Mouse (Mus musculus): ENCODE results near the gene Itpk1.
A peak's percentile ranks its signal among the peaks of the same experiment; 100 is the strongest.

The Itpk1 gene

GRCm38 (mm10) chr12:102689773-102690563, 14.8 kb downstream of the Itpk1 start:
- no peak for DNase-seq

DNA sequence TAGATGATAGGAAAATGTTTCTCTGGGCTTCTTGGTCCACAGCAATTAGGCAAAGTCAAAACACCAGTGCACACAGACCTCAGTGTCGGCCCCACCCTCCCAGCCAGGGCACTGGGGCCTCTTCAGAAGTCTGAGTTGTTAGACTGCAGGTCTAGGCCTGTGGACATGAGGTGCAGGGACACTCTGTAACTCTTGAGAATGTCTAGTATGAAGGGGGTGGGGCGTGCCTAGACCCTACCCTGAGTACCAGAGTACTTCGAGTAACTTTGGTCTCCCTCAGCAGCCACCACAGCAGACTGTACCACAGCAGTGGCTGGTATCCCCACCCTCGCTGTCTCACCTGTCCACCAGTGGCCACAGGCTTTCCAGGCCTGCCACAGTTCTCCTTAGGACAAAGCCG, 18.4 kb downstream of the Itpk1 start:
- DNase-seq: no peak

GRCm38 (mm10) chr12:102685523-102685931, 19.2 kb downstream of the Itpk1 start:
- DNase-seq: no peak

- no peak for DNase-seq
Observed at GRCm38 (mm10) chr12:102684720-102685386, 19.9 kb downstream of the Itpk1 start.

DNA sequence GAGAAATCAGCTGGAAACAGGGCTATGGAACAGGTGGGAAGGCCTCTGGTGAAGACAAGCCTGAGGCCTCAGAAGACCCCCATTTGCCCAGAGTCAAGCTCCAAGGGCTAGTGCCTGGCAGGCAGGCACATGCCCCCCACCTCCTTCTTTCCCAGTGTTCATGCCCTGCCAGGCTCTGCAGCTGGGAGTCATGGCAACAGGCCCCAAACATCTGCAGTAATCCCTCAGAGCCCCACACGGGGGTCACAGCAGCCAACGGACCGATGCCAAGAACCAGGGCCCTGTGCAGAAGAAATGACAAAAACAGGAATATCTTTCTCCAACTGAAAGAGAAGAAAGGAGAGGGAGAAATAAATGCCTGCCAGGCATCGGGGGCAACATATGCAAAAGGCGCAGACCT, 20.8 kb downstream of the Itpk1 start:
- no peak for DNase-seq

DNA sequence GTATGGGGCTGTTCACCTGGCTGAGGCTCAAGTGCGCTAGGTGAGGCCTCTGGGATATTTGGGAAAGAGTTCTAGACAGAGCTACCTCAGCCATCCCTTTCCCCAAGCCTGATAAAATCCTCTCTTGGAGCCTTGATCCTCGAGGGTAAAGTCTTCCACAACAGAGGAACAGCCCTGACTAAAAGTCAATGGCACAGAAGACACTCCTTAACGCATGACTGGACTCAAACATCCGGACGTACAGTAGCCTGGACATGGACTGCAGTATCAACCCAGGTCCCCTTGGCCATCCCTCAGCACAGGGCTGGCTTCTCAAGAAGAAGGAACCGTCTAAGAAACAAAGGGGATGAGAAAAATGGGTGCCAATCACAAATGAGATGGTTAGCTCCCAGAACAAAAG, 21.3 kb downstream of the Itpk1 start:
- DNase-seq: no peak

DNA sequence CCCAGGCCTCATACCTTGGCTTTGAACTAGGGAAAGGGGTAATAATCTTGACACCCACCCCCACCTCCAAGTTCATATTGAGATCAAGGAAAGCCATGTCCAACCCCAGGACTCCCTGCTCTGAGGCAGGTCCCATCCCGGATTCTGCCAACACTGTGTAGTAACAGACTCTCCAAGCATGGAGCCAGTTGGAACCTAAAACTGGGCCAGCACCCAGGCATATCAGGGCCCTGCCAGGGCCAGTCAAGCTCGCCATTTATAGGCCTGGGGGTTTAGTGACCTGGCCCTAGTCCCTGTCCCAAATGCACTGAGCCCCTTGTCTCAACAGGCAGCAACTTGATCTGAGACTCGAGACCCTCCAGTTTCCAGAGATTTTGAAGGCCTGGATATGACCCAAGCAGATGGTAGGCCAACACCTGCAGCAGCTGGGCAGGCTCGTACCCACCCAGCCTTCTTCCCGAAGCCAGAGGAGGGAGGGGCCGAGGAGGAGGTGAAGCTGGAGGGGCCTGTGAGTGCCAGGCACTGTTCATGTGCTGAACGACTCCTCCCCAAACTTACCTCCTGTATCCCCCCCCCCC, 21.9 kb downstream of the Itpk1 start:
- DNase-seq: no peak

DNA sequence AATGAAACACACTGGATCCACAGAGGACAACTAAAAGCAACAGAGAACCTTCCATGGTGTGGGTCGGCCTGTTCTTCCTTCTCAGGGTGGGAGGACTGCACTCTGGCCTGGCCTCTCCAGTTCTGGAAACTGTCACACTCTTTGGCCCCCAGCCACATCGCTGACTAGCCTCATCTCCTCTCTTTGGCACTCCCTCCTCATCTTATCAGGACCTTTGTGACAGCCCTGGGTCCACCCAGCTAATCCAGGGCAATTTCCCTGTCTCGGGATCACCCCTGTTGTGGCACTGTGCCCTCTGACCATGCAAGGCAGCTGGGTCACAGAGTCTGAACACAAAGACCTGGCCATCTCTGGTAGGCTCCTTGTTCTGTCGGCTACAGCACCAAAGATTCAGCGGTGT, 22.6 kb downstream of the Itpk1 start:
- no peak for DNase-seq

DNA sequence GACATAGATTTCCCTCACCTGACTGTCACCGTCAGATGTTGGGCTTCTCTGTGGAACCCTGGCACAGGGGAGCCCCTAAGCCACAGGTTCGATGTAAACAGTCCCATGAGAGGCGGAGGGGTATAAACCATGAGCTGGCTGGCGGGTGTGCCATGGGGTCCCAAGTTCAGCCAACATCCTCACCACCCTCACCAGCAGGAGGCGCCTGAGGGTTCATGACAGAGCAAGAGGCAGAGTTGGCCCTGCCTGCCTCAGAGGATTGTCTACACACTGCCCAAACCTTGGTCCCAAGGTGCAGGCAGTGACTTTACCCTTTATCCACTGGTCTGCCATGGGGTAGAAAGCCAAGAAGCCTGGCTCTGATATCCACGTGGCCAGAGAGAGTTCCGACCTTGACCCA, 23.1 kb downstream of the Itpk1 start:
- DNase-seq: peak; percentile 51

DNA sequence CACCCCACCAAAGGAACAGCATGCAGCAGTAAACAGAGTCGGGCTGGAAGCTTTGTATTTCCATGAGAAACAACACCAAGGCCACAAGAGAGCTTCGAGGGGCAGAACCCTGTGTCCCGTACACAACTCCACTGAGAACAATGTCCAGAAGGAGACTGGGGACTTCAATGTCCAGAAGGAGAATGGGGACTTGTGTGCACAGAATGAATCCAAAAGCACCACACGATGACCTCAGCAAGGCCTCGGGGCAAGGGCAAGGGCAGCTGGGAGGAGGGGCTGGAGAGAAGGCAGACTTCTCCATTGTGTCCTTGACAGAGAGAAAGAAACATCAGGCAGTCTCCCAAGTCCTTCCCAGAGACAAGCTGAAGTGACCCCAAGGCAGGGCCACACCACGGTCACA, 25.9 kb downstream of the Itpk1 start:
- no peak for DNase-seq

DNA sequence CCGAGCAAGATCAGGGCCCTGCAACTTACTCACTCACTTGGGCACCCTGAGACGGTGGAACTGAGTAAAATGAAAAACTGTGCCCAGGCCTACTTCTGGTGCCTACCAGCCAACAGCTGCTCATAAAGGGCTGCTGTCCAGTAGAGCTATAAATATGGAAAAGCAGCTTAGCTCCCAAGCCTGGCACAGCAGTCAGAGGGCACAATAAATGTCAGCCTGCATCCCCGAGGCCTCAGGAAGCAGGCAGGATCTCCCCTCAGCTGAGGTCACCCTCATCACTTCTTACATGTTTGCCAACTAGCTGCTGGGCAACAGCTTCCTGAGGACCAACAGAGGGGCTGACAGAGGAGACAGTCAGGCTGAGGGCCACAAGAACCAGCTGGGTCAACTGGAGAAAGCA, 27.6 kb downstream of the Itpk1 start:
- no peak for DNase-seq

- DNase-seq: no peak
Observed at GRCm38 (mm10) chr12:102674556-102674955, 30.2 kb downstream of the Itpk1 start.

- DNase-seq: no peak
Observed at GRCm38 (mm10) chr12:102674123-102674522, 30.6 kb downstream of the Itpk1 start.

DNA sequence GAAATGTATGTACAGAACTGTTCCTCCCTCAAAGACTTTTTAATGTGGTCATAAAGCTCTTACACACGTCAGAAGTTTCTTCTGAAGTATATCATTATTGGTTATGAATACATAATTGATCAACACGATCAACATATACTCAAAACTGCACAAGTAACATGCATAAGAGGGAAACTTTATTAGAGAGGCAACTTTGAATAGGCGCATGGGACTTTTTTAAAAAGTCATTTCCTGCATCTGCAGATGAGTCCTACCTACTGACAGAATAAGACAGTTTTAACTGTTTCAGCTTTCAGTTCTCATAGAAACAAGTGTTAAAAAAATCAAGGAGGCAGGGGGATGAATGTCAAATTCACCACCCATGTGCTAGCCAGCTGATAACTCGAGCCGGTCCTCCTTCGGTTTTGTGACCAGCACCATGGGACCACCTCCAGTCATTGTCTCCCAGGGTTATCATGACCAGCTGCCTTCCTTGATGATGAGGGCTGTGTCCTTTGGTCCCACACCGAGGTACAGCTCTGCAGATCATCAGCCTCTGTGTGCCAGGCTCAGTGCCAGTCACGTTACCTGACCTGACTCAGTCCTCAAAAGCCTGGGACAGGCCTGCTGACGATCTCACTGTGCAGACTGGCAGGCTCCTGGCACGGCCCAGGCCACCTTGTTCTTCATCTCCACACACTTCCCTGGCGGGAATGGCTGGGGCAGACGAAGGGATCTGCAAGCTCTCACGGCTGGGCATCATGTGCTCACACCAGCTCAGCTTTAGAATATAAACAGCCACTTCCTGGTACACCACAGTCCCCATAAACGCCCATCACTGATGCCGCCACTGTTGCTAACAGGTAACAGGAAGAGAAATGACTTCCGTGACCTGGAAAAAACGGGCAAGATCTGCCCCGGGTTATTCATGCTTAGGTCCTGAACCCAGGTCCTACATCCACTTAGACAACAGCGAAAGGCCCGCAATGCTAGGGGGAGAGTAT, 31.6 kb downstream of the Itpk1 start:
- DNase-seq: no peak

DNA sequence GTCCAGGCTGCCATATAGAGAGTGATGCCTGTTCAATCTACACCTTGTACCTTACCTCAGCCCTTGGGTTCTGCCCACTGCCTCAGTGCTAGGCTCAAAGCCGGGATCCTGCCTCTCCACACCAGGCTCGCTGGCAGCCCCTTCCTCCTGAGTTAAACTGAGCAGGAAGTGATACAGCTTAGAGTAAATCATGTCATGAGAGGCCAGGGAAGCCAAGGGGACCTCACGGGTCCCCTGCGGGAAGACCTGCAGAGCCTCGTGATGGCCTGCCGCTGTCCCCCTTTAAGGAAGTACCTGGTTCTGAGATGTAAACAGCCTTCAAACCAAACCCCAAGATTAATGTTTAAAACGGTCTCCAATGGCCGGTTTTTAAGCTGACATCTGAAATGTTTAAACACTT, 32.6 kb downstream of the Itpk1 start:
- DNase-seq: no peak

DNA sequence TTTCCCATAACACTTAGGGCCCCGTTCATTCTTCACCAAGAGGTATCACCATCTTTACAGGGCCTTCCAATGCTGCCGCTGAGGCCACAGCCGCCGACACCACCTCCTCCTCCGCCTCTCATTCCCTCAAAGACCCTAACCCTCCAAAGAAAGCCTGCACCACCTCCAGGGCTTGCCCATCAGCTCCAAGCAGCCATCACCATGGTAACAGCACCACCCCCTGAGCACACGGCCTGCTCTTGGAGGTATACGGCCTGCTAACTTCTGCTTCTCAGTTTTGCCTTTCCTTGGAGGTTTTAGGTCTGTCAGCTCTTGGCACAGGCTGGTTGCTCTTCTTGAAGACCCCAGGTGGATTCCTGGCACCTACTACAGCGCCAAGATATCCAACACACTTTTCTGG, 33.9 kb downstream of the Itpk1 start:
- DNase-seq: no peak

DNA sequence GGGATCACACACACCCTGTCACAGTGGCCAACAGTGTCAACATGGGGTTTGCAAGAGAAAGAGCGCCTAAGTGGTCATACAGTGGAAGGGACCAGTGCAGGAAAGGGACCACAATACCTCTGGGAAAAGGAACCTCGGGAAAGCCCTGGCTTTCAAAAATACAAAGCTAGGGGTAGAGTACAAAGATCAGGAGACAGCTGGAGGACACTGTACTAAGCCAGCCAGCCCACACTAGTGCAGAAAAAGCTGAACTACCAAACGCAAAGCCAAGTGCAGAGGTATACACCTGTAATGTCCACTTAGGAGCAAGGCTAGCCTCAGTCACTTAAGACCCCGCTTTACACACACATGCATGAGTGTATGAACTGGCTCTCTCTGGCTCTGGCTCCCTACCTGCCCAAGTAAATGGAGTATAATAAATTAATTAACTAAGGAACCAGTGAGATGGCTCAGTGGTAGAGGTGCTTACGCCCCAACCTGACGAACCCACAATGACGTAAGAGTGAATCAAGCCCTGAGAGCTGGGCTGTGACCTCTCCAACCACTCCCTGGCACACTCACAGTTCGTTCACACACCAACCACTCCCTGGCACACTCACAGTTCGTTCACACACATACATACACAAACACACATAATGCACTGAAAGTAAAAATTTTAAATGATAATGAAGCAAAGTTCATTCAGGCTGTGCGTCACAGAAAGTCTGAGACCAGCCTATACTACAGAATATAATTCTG, 39.1 kb downstream of the Itpk1 start:
- DNase-seq: no peak

DNA sequence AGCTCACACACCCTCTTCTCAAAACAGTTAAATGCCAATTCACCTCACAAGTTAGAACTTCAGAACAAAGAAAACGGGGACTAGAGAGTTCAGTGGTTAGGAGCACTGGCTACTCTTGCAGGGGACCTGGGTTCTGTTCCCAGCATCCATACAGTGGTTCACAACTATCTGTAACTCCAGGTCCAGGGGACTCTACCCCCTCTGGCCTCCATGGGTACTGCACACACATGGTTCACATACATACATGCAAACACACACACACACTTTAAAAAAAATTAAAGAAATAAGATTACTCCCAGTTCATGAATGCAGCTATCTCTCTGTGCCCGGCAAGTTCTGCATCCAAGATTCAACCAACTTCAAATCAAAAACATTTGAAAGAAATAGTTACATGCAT, 40.7 kb downstream of the Itpk1 start:
- no peak for DNase-seq

DNA sequence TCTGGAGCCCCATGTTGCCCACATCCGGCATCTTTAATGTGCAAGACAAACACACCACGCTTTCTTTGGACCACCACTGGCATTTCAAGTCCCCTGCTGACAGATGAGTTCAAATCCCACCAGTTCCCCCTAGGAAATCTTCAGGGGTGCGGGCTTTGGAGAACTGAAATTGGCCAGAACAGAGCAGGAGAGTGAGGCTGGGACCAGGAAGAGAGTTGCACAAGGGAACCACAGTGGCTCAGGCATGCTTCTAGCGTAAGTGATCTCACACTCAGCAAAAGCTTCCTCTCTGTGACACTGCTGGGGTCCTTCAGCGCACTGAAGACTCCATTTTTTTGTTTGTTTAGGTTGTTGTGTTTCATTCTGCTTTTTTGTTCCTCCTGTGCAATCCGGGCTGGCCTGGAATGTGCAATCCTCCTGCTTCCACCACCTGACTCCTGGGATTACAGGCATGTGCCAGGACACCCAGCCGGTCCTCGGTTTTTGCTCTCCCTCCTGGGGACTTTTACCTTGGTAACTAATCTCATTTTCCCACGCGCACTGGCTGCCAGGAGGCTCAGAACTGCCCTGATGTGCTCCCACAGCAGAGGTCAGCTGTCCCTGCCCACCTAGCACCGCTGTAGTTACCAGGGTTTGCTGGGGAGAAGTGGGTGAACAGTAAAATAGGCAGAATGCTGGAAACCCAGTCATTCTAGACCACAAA, 41.2 kb downstream of the Itpk1 start:
- DNase-seq: no peak

DNA sequence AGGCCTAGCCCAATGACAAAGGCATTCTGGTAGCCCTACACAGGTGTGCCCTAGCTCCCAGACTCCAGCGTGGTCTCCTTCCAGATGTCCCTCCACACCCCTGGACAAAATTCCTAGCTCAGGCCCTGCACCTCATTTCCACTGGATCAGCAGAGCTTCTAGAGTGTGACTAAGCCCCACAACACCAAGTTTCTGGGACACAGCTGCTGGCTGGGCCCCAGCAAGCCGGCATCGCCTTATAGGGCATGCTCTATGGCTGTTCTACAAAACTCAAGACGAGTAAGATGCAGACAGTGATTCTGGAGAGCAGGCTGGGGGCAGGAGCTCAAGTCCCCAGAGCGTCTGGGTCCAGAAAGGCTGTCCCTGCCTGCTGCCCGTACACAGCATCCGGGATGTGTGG, 43.0 kb downstream of the Itpk1 start:
- no peak for DNase-seq

DNA sequence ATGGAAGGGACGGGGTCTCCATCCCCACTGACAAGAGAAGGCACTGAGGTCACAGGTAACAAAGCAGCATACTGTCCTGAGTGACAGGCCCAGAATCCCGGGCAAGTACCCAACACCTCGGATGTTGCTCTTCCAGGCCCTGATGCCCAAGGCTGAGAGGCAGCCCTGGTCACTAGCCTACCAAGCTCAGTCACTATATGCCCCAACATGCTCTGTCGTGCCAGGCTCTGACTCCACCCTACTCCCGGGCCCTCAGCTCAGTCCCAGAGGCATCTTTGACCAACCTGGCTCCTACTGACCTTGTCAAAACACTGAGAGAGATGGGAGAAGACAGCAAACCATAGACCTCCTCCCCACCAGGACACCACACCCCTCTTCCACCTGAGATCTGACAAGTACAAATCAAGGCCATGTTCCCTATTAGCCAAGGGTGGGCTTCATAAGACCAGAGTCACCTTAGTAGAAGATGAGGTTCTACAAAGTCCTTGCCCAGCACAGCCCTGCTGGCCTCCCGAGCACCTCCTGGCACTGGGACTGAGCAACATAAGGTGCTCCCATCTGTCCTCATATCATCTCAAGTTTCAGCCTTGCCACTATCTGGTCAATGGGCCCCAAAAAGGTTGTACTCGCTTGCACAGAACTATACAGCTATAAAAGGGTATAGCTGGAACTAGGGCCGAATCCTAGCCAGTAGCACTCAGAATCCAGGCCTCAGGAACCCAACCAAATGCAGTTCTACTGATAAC, 43.7 kb downstream of the Itpk1 start:
- no peak for DNase-seq
